19 mouse cellular contexts compared by ENCODE assay signal in the genomic region with DNA sequence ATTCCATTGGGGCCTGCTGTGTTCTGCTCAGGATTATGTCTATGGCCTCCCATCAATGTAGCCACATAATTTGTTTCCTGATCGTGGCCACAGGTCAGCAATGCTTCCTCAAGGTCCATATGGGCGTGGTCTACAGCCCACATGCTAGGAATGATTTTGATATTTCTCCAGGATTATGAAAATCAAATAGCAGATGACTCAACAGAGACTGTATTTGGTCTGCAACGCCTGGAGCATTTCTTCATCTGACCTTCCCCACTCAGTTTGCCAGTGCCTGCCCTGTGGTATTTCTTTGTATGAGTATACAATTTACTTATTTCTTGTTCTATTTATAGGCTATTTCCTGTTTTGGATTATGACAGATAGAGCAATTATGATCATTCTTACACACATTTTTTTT.
"Had no signal": no experiment of that assay in that cellular context is flagged by ENCODE, and none has a peak within 500 bp of the region (broad histone marks: within the 10 kb centered on the region; RNA-seq: fewer than 3 reads in every experiment).

No protein-coding gene starts in this region.

- H3K4me1 ChIP-seq: limb, embryonic 12.5 days; limb, embryonic 15.5 days; liver, embryonic 13.5 days; megakaryocyte, embryonic 14.5 days; midbrain, embryonic 10.5 days; midbrain, embryonic 13.5 days; stomach, embryonic 15.5 days had no signal

- H3K4me3 ChIP-seq: left cerebral cortex, adult 2 months; limb, embryonic 12.5 days; limb, embryonic 15.5 days; liver, embryonic 13.5 days; megakaryocyte, embryonic 14.5 days; midbrain, embryonic 10.5 days; midbrain, embryonic 13.5 days; myocyte; stomach, embryonic 15.5 days had no signal

- H3K27me3 ChIP-seq: limb, embryonic 12.5 days; limb, embryonic 15.5 days; liver, embryonic 13.5 days; megakaryocyte, embryonic 14.5 days; midbrain, embryonic 13.5 days; stomach, embryonic 15.5 days had no signal

- H3K9ac ChIP-seq: limb, embryonic 12.5 days; limb, embryonic 15.5 days; liver, embryonic 13.5 days; midbrain, embryonic 13.5 days; stomach, embryonic 15.5 days had no signal

- DNase-seq: kidney, adult 18-20 months; kidney, adult 9 months; kidney, postnatal 14 days; layer of hippocampus, postnatal 36 days; liver, embryonic 13.5 days; lung, adult 2 months; right cerebral cortex, postnatal 25 days; spleen, adult 18-20 months; thymus, postnatal 25 days had no signal

- H3K27ac ChIP-seq: left cerebral cortex, adult 2 months; limb, embryonic 12.5 days; limb, embryonic 15.5 days; liver, embryonic 13.5 days; midbrain, embryonic 10.5 days; midbrain, embryonic 13.5 days; stomach, embryonic 15.5 days had no signal

- ATAC-seq: intestine, embryonic 16.5 days; midbrain, embryonic 13.5 days; midbrain, embryonic 16.5 days had no signal

- H3K9me3 ChIP-seq: limb, embryonic 12.5 days; limb, embryonic 15.5 days; liver, embryonic 13.5 days; midbrain, embryonic 10.5 days; midbrain, embryonic 13.5 days; stomach, embryonic 15.5 days had no signal

- H3K36me3 ChIP-seq: limb, embryonic 12.5 days; limb, embryonic 15.5 days; liver, embryonic 13.5 days; midbrain, embryonic 10.5 days; midbrain, embryonic 13.5 days; stomach, embryonic 15.5 days had no signal
